13 mouse cellular contexts compared by ENCODE assay signal in genomic region chr6:27408473-27408872, GRCm38 (mm10).
DNase-seq lines count a peak whose midpoint lies in the region; ATAC-seq and TF ChIP-seq lines count a peak whose summit lies in the region.
"Had no signal": no experiment of that assay in that cellular context is flagged by ENCODE, and none has a peak within 500 bp of the region (broad histone marks: within the 10 kb centered on the region; RNA-seq: fewer than 3 reads in every experiment).

No protein-coding gene starts in this region.

- no peak for TF ChIP-seq CTCF in forebrain, postnatal 0 days (IDR thresholded peaks at IDR 0.05; ENCODE audit: low read depth)

- no peak overlapping the region for H3K9ac ChIP-seq in midbrain, embryonic 11.5 days (ENCODE audit: low read length)
- H3K9ac ChIP-seq in forebrain, postnatal 0 days, result no peak overlapping the region
- H3K9ac ChIP-seq in neural tube, embryonic 15.5 days (replicated peaks), result no peak overlapping the region

- H3K4me3 ChIP-seq in midbrain, embryonic 11.5 days (ENCODE audit: low read depth, low read length), result no peak overlapping the region
- H3K4me3 ChIP-seq in midbrain, embryonic 10.5 days, result no peak overlapping the region
- no peak overlapping the region for H3K4me3 ChIP-seq in forebrain, postnatal 0 days (ENCODE audit: low read depth, low read length)
- no peak overlapping the region for H3K4me3 ChIP-seq in neural tube, embryonic 15.5 days (replicated peaks)
- H3K4me3 ChIP-seq: myocyte had no signal

- H3K4me2 ChIP-seq in midbrain, embryonic 11.5 days, result no peak overlapping the region
- H3K4me2 ChIP-seq in forebrain, postnatal 0 days (ENCODE audit: low read depth), result no peak overlapping the region
- no peak overlapping the region for H3K4me2 ChIP-seq in neural tube, embryonic 15.5 days

- H3K36me3 ChIP-seq in midbrain, embryonic 11.5 days (ENCODE audit: control insufficient read depth, insufficient read depth, low read length), result no peaks in the 10 kb centered on the region
- no peaks in the 10 kb centered on the region for H3K36me3 ChIP-seq in midbrain, embryonic 10.5 days
- no peaks in the 10 kb centered on the region for H3K36me3 ChIP-seq in forebrain, postnatal 0 days (ENCODE audit: insufficient read depth)
- H3K36me3 ChIP-seq in neural tube, embryonic 15.5 days, result no peaks in the 10 kb centered on the region

- ATAC-seq in midbrain, embryonic 11.5 days (ENCODE audit: low FRiP score), result peak; percentile 70
- peak; percentile 34 for ATAC-seq in forebrain, postnatal 0 days
- peak; percentile 41; the same call in 1 of the 2 replicates for ATAC-seq in neural tube, embryonic 15.5 days (ENCODE audit: low FRiP score)
- no peak for ATAC-seq in erythroblast, adult 5-6 weeks (replicated peaks; ENCODE audit: low FRiP score, poor library complexity, severe bottlenecking)
- ATAC-seq: activated CD4-positive, CD25-positive, alpha-beta regulatory T cell, adult 4 months had no signal

- no peaks in the 10 kb centered on the region for H3K4me1 ChIP-seq in midbrain, embryonic 11.5 days (ENCODE audit: control insufficient read depth, insufficient read depth, low read length)
- H3K4me1 ChIP-seq in midbrain, embryonic 10.5 days, result no peaks in the 10 kb centered on the region; the same call in 1 of the 2 replicates
- no peaks in the 10 kb centered on the region for H3K4me1 ChIP-seq in forebrain, postnatal 0 days (ENCODE audit: insufficient read depth)
- no peaks in the 10 kb centered on the region for H3K4me1 ChIP-seq in neural tube, embryonic 15.5 days

- DNase-seq in midbrain, embryonic 11.5 days (ENCODE audit: low spot score, missing footprints), result no peak
- DNase-seq in midbrain, embryonic 10.5 days (ENCODE audit: low spot score), result no peak
- peak; percentile 11 for DNase-seq in forebrain, postnatal 0 days
- peak; percentile 25 to 52 for DNase-seq in layer of hippocampus, postnatal 14 days (ENCODE audit: low spot score in 2 of 2)
- no peak for DNase-seq in heart, postnatal 4 days
- DNase-seq: cerebellum, adult 11-12 months; lung, adult 2 months; spleen, adult 18-20 months; thymus, postnatal 36 days had no signal

- H3K27ac ChIP-seq in midbrain, embryonic 11.5 days (ENCODE audit: low read depth, low read length), result no peak overlapping the region
- H3K27ac ChIP-seq in midbrain, embryonic 10.5 days (replicated peaks), result no peak overlapping the region
- H3K27ac ChIP-seq in forebrain, postnatal 0 days (ENCODE audit: low read depth, low read length), result no peak overlapping the region
- H3K27ac ChIP-seq in neural tube, embryonic 15.5 days (replicated peaks), result no peak overlapping the region

- H3K27me3 ChIP-seq in midbrain, embryonic 11.5 days (ENCODE audit: control insufficient read depth, insufficient read depth, low read length), result no peaks in the 10 kb centered on the region
- no peaks in the 10 kb centered on the region for H3K27me3 ChIP-seq in midbrain, embryonic 10.5 days (ENCODE audit: low read depth, poor library complexity, severe bottlenecking)
- H3K27me3 ChIP-seq in forebrain, postnatal 0 days (ENCODE audit: insufficient read depth, low read length), result no peaks in the 10 kb centered on the region
- no peaks in the 10 kb centered on the region for H3K27me3 ChIP-seq in neural tube, embryonic 15.5 days (replicated peaks)

- 75% methylated on average over 4 of the region's 4 CpGs for WGBS in midbrain, embryonic 11.5 days
- WGBS in midbrain, embryonic 10.5 days, result 79% methylated on average over 4 of the region's 4 CpGs
- WGBS in forebrain, postnatal 0 days, result 67% methylated on average over 4 of the region's 4 CpGs
- WGBS in neural tube, embryonic 15.5 days, result 77% methylated on average over 4 of the region's 4 CpGs

- H3K9me3 ChIP-seq in midbrain, embryonic 11.5 days (ENCODE audit: control insufficient read depth, low read length), result no peaks in the 10 kb centered on the region
- H3K9me3 ChIP-seq in midbrain, embryonic 10.5 days (replicated peaks), result no peaks in the 10 kb centered on the region
- H3K9me3 ChIP-seq in forebrain, postnatal 0 days (ENCODE audit: low read length), result no peaks in the 10 kb centered on the region
- no peaks in the 10 kb centered on the region for H3K9me3 ChIP-seq in neural tube, embryonic 15.5 days (replicated peaks)

Comparison
In these comparisons a context has a peak if more than half of its experiments do, and no peak if none do; other contexts are left out.
1. DNase-seq: peak in forebrain, postnatal 0 days (single experiment) and layer of hippocampus, postnatal 14 days (2 of 2); none in midbrain, embryonic 11.5 days (single experiment), midbrain, embryonic 10.5 days (single experiment) and heart, postnatal 4 days (single experiment).